Mouse (Mus musculus): ENCODE measurements around the gene Ugt1a10. TPM values are rescaled to one million over a fixed set of nuclear protein-coding genes. Genes with fewer than 3 reads are reported as not detected.
"Not testable (repeated sequence)": the region's sequence is repeated elsewhere in the genome, so short reads cannot be mapped to it uniquely, and the experiment has no call there.

Gene Ugt1a10
- polyA plus RNA-seq, 1 experiment from 2014 or later: not detected

GRCm38 (mm10) chr1:88098546-88098945 is 43.4 kb downstream of the Ugt1a10 start:
- not testable (repeated sequence) for H3K4me2 ChIP-seq; H3K4me3 ChIP-seq; H3K27ac ChIP-seq (replicated peaks); H3K9ac ChIP-seq; H3K36me3 ChIP-seq; H3K27me3 ChIP-seq; H3K4me1 ChIP-seq (replicated peaks); H3K9me3 ChIP-seq; ATAC-seq (ENCODE audit: low FRiP score, low read depth)
- 93% methylated on average over 3 of the region's 3 CpGs for WGBS

GRCm38 (mm10) chr1:88099691-88100090 is 44.5 kb downstream of the Ugt1a10 start:
- H3K27me3 ChIP-seq; H3K4me3 ChIP-seq; H3K4me2 ChIP-seq; H3K9me3 ChIP-seq; H3K27ac ChIP-seq (replicated peaks); H3K36me3 ChIP-seq; H3K9ac ChIP-seq; H3K4me1 ChIP-seq (replicated peaks); ATAC-seq (ENCODE audit: low FRiP score, low read depth): not testable (repeated sequence)
- 77% methylated on average over 2 of the region's 2 CpGs for WGBS

- not testable (repeated sequence) for H3K27ac ChIP-seq (replicated peaks); ATAC-seq (ENCODE audit: low FRiP score, low read depth); H3K9ac ChIP-seq; H3K9me3 ChIP-seq; H3K27me3 ChIP-seq; H3K4me2 ChIP-seq; H3K4me1 ChIP-seq (replicated peaks); H3K36me3 ChIP-seq; H3K4me3 ChIP-seq
- WGBS: 84% methylated on average over 3 of the region's 3 CpGs
Measured at GRCm38 (mm10) chr1:88103019-88103418, 47.8 kb downstream of the Ugt1a10 start, which contains the start of gene Ugt1a6b. TSS of gene Ugt1a6b (plus strand) at chr1:88103252.

GRCm38 (mm10) chr1:88103697-88104468 is 48.7 kb downstream of the Ugt1a10 start:
- WGBS: 87% methylated on average over 5 of the region's 5 CpGs
- not testable (repeated sequence) for ATAC-seq (ENCODE audit: low FRiP score, low read depth); H3K36me3 ChIP-seq

GRCm38 (mm10) chr1:88104667-88105430 is 49.7 kb downstream of the Ugt1a10 start:
- Histone ChIP-seq H3K27ac (replicated peaks) (no peak overlapping the region), H3K9me3 (no peaks in the 10 kb centered on the region), H3K4me1 (replicated peaks) (no peaks in the 10 kb centered on the region), H3K9ac (no peak overlapping the region), H3K36me3 (no peaks in the 10 kb centered on the region), H3K4me2 (no peak overlapping the region), H3K4me3 (no peak overlapping the region), H3K27me3 (no peaks in the 10 kb centered on the region)
- WGBS: 88% methylated on average over 1 of the region's 1 CpGs
- ATAC-seq (ENCODE audit: low FRiP score, low read depth): no peak

More at GRCm38 (mm10) chr1:88103697-88104468, 48.7 kb downstream of the Ugt1a10 start:
- H3K9me3 ChIP-seq; H3K27ac ChIP-seq (replicated peaks); H3K4me3 ChIP-seq; H3K27me3 ChIP-seq; H3K4me2 ChIP-seq; H3K4me1 ChIP-seq (replicated peaks); H3K9ac ChIP-seq: not testable (repeated sequence)

GRCm38 (mm10) chr1:88105656-88106055 is 50.5 kb downstream of the Ugt1a10 start:
- Histone ChIP-seq H3K4me2 (no peak overlapping the region), H3K27me3 (no peaks in the 10 kb centered on the region), H3K36me3 (no peaks in the 10 kb centered on the region), H3K27ac (replicated peaks) (no peak overlapping the region), H3K9ac (no peak overlapping the region), H3K4me1 (replicated peaks) (no peaks in the 10 kb centered on the region), H3K4me3 (no peak overlapping the region), H3K9me3 (no peaks in the 10 kb centered on the region)
- ATAC-seq (ENCODE audit: low FRiP score, low read depth): no peak
- WGBS: 78% methylated on average over 2 of the region's 2 CpGs

GRCm38 (mm10) chr1:88109027-88109557 is 53.9 kb downstream of the Ugt1a10 start:
- not testable (repeated sequence) for H3K4me2 ChIP-seq; ATAC-seq (ENCODE audit: low FRiP score, low read depth); H3K27ac ChIP-seq (replicated peaks); H3K9ac ChIP-seq; H3K4me3 ChIP-seq; H3K27me3 ChIP-seq; H3K36me3 ChIP-seq; H3K9me3 ChIP-seq; H3K4me1 ChIP-seq (replicated peaks)
- 63% methylated on average over 2 of the region's 2 CpGs for WGBS

GRCm38 (mm10) chr1:88109604-88110003 is 54.4 kb downstream of the Ugt1a10 start:
- H3K9me3 ChIP-seq; H3K36me3 ChIP-seq; H3K4me2 ChIP-seq; ATAC-seq (ENCODE audit: low FRiP score, low read depth); H3K4me1 ChIP-seq (replicated peaks); H3K4me3 ChIP-seq; H3K27ac ChIP-seq (replicated peaks); H3K9ac ChIP-seq; H3K27me3 ChIP-seq: not testable (repeated sequence)
- WGBS: 81% methylated on average over 2 of the region's 2 CpGs

GRCm38 (mm10) chr1:88112769-88113168 is 57.6 kb downstream of the Ugt1a10 start:
- H3K9ac ChIP-seq; H3K4me3 ChIP-seq; H3K36me3 ChIP-seq; H3K4me1 ChIP-seq (replicated peaks); H3K27me3 ChIP-seq; H3K4me2 ChIP-seq; ATAC-seq (ENCODE audit: low FRiP score, low read depth); H3K27ac ChIP-seq (replicated peaks); H3K9me3 ChIP-seq: not testable (repeated sequence)
- WGBS: 95% methylated on average over 6 of the region's 6 CpGs

- H3K27ac ChIP-seq (replicated peaks); H3K4me2 ChIP-seq; ATAC-seq (ENCODE audit: low FRiP score, low read depth); H3K4me3 ChIP-seq; H3K27me3 ChIP-seq; H3K9me3 ChIP-seq; H3K36me3 ChIP-seq; H3K9ac ChIP-seq; H3K4me1 ChIP-seq (replicated peaks): not testable (repeated sequence)
- 17% methylated on average over 4 of the region's 4 CpGs for WGBS
Measured at GRCm38 (mm10) chr1:88120550-88120949, 65.4 kb downstream of the Ugt1a10 start.

- not testable (repeated sequence) for H3K4me2 ChIP-seq; H3K9ac ChIP-seq; H3K27ac ChIP-seq (replicated peaks); H3K4me1 ChIP-seq (replicated peaks); H3K36me3 ChIP-seq; H3K9me3 ChIP-seq; H3K4me3 ChIP-seq; H3K27me3 ChIP-seq; ATAC-seq (ENCODE audit: low FRiP score, low read depth)
- WGBS: no CpG with 5 or more reads among the region's 1 CpGs
Measured at GRCm38 (mm10) chr1:88121521-88121920, 66.3 kb downstream of the Ugt1a10 start.

- H3K4me2 ChIP-seq; H3K9me3 ChIP-seq; H3K9ac ChIP-seq; H3K4me3 ChIP-seq; H3K27ac ChIP-seq (replicated peaks); H3K36me3 ChIP-seq; H3K4me1 ChIP-seq (replicated peaks); ATAC-seq (ENCODE audit: low FRiP score, low read depth); H3K27me3 ChIP-seq: not testable (repeated sequence)
- 80% methylated on average over 4 of the region's 4 CpGs for WGBS
Measured at GRCm38 (mm10) chr1:88125827-88126360, 70.7 kb downstream of the Ugt1a10 start.
